Mouse (Mus musculus) CD4-positive naive resting alpha-beta T cell, adult 76 days (primary cell): ENCODE measurements around the gene Magi3. TPM values are rescaled to one million over a fixed set of nuclear protein-coding genes. Genes with fewer than 3 reads are reported as not detected.

ENCODE experiments used
- total RNA-seq: library from RNA; stranded (reverse); gene quantifications from one replicate; pipeline ENCODE4 v1.2.4, GENCODE M21; 2023

Magi3 gene
- 10.0 TPM for total RNA-seq

DNA sequence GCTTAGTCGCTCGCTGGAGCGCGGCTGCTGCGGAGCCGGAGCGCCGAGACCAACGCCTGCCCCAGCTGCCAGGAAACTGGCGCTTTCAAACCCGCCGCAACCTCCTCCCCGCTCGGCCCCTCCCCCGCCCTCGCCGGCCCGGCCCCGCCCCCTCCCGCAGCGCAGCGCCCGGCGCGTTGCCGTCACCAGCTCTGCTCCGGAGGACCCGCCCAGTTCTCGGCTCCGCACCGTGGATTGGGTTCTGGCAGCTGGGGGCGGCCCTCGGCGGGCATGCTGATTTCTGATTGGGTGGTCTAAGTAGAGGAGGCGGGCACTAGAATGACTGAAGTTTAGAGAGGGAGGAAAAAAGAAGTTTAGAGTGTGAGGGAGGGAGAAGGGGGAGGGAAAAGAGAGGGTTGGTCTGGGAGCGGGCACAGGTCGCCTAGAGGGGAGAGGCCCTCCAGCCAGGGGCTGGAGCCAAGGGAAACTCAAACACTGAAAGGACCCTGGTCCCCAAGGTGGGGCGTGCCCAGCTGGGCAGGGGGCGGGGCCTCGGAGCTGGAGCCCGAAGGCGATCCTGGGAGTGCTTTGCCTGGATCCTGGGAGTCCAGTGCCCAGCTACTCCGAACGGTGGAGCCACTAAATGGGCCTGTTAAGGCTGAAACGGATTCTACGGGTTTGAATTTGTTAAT, at the start of gene Magi3:
Gene Magi3 (minus strand): TSS at position 80 of the 671 bp plus-strand sequence.

DNA sequence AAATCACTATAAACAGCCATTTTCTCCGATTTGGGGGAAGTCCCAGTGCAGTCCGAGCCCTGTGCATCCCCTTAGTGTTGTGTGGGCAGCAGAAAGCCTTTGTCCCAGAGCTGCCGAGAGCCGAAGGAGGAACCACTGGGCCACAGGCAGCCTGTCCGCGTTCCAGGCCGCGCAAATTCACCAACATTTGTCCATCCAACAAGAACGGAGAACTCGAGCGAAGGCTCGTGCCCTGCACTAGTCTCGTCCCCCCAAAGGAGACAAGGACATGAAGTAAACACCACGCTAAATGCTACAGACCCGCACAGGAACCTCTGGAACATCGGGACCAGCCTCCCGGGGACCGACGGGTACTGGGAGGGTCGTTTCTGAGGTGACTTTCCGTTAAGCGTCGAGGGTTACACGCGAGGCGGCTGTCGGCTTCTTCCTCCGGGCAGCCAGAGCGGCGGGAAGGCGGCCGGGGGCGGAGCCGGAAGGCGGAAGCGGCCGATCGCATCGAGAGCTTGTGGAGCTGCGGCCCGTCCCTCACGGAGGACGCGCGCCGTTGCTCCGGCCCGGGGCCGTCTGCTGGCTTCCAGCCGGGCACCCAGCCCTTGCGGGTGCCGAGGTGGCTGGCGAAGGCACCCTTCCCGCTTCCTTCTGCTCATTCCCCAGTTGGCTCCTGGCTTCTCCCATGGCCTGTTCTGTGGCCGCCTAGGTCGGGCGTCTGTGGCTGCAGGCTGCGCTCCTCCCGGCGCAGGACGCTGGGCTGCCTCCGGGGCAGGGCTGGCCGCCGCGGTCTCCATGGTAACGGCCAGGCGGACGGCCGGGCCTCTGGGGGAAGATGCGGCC, 252.1 kb downstream of the Magi3 start, which contains the start of gene Phtf1:
Gene Phtf1 (plus strand): TSS at position 250 of the 831 bp plus-strand sequence.

